Mouse (Mus musculus): ENCODE measurements around the gene Abcd3.

Gene Abcd3

GRCm38 (mm10) chr3:121814877-121815548 lies at the start of gene Abcd3:
Gene Abcd3, minus strand, starts transcription at chr3:121815302.
- DNase-seq: peak; percentile 79 to 82

- DNase-seq: no peak
Measured at GRCm38 (mm10) chr3:121859142-121859541, 44.0 kb upstream of the Abcd3 start.

GRCm38 (mm10) chr3:121856131-121856530 lies 41.0 kb upstream of the Abcd3 start:
- DNase-seq: no peak

GRCm38 (mm10) chr3:121853781-121854520 lies 38.8 kb upstream of the Abcd3 start:
- DNase-seq: no peak

GRCm38 (mm10) chr3:121852074-121852826 lies 37.1 kb upstream of the Abcd3 start:
- no peak for DNase-seq

GRCm38 (mm10) chr3:121851006-121851405 lies 35.9 kb upstream of the Abcd3 start:
- no peak for DNase-seq

GRCm38 (mm10) chr3:121850381-121850780 lies 35.3 kb upstream of the Abcd3 start:
- DNase-seq: no peak

- DNase-seq: no peak
Measured at GRCm38 (mm10) chr3:121847296-121847695, 32.2 kb upstream of the Abcd3 start.

GRCm38 (mm10) chr3:121844658-121845057 lies 29.6 kb upstream of the Abcd3 start:
- no peak for DNase-seq

GRCm38 (mm10) chr3:121844013-121844412 lies 28.9 kb upstream of the Abcd3 start:
- DNase-seq: no peak

- no peak for DNase-seq
Measured at GRCm38 (mm10) chr3:121843254-121843653, 28.2 kb upstream of the Abcd3 start.

- no peak for DNase-seq
Measured at GRCm38 (mm10) chr3:121842306-121842860, 27.3 kb upstream of the Abcd3 start.

- no peak for DNase-seq
Measured at GRCm38 (mm10) chr3:121841412-121842014, 26.4 kb upstream of the Abcd3 start.

GRCm38 (mm10) chr3:121840351-121840750 lies 25.2 kb upstream of the Abcd3 start:
- no peak for DNase-seq

GRCm38 (mm10) chr3:121834732-121835131 lies 19.6 kb upstream of the Abcd3 start:
- DNase-seq: no peak

GRCm38 (mm10) chr3:121834250-121834649 lies 19.1 kb upstream of the Abcd3 start:
- DNase-seq: no peak

GRCm38 (mm10) chr3:121825092-121825491 lies 10.0 kb upstream of the Abcd3 start:
- no peak for DNase-seq

GRCm38 (mm10) chr3:121824319-121824718 lies 9.2 kb upstream of the Abcd3 start:
- DNase-seq: no peak

- DNase-seq: no peak
Measured at GRCm38 (mm10) chr3:121822643-121823042, 7.5 kb upstream of the Abcd3 start.

- no peak for DNase-seq
Measured at GRCm38 (mm10) chr3:121821559-121822143, 6.5 kb upstream of the Abcd3 start.

GRCm38 (mm10) chr3:121819693-121820200 lies 4.6 kb upstream of the Abcd3 start:
- no peak for DNase-seq

- DNase-seq: no peak
Measured at GRCm38 (mm10) chr3:121818736-121819396, 3.8 kb upstream of the Abcd3 start.
